In the genomic region with DNA sequence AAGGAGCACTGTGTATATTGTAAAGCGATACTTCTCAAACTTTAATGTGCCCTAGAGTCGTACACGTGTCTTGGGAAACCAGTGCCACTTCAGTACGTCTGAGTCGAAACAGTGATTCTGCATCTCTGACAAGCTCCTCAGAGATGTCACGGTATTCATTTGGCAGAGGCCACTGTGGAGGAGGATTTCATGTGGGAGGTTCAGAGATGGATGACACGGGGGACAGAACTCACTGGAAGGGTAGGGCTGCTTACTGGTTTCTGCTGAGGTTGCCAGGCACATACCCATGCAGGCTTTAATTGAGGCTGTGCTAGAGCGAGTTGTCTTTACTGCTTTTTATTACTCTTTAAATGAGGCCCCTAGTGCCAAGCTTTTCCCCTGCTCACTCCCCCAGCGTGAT, we compare ENCODE assay signal across 9 mouse cellular contexts.
DNase-seq lines count a peak whose midpoint lies in the region; ATAC-seq lines count a peak whose summit lies in the region.
"Had no signal": no experiment of that assay in that cellular context is flagged by ENCODE, and none has a peak within 500 bp of the region (broad histone marks: within the 10 kb centered on the region; RNA-seq: fewer than 3 reads in every experiment).

No protein-coding gene starts in this region.

- H3K4me2 ChIP-seq in kidney, embryonic 15.5 days = peak overlapping the region; percentile 49
- H3K4me2 ChIP-seq in neural tube, embryonic 13.5 days = peak overlapping the region; percentile 45

- H3K9me3 ChIP-seq in kidney, embryonic 15.5 days (replicated peaks) = no peaks in the 10 kb centered on the region
- H3K9me3 ChIP-seq in neural tube, embryonic 13.5 days = no peaks in the 10 kb centered on the region

- H3K36me3 ChIP-seq in kidney, embryonic 15.5 days = no peaks in the 10 kb centered on the region
- no peaks in the 10 kb centered on the region for H3K36me3 ChIP-seq in neural tube, embryonic 13.5 days

- 0 out of 2 replicates have a peak, but pooled peaks cover 11% of the 10 kb centered on the region for H3K4me1 ChIP-seq in kidney, embryonic 15.5 days
- H3K4me1 ChIP-seq in neural tube, embryonic 13.5 days (replicated peaks) = peaks cover 13% of the 10 kb centered on the region

- 21% methylated on average over 9 of the region's 9 CpGs for WGBS in kidney, embryonic 15.5 days
- 36% methylated on average over 9 of the region's 9 CpGs for WGBS in neural tube, embryonic 13.5 days

- ATAC-seq in kidney, embryonic 15.5 days (replicated peaks; ENCODE audit: low FRiP score) = peak; percentile 78
- peak; percentile 76 for ATAC-seq in neural tube, embryonic 13.5 days (ENCODE audit: low read depth)

- intact Hi-C loops in heart, postnatal 14 days (cut with DNase I) = no loop called here

- H3K27me3 ChIP-seq in kidney, embryonic 15.5 days = no peaks in the 10 kb centered on the region
- H3K27me3 ChIP-seq in neural tube, embryonic 13.5 days = no peaks in the 10 kb centered on the region

- H3K4me3 ChIP-seq in kidney, embryonic 15.5 days (replicated peaks) = no peak overlapping the region; the same call in 1 of the 2 replicates
- H3K4me3 ChIP-seq in neural tube, embryonic 13.5 days = peak overlapping the region; percentile 22
- H3K4me3 ChIP-seq: heart, adult 2 months had no signal

- H3K27ac ChIP-seq in kidney, embryonic 15.5 days = no peak overlapping the region
- peak overlapping the region; percentile 67; the same call in 1 of the 2 replicates for H3K27ac ChIP-seq in neural tube, embryonic 13.5 days (replicated peaks)
- H3K27ac ChIP-seq: heart, adult 2 months; macrophage had no signal

- H3K9ac ChIP-seq in kidney, embryonic 15.5 days = no peak overlapping the region
- no peak overlapping the region for H3K9ac ChIP-seq in neural tube, embryonic 13.5 days

- no peak for DNase-seq in kidney, postnatal 36 days
- DNase-seq in frontal cortex, adult 2 months (ENCODE audit: extremely low spot score in 1 of 2, low spot score in 1 of 2) = peak; percentile 72 to 79
- DNase-seq in layer of hippocampus, postnatal 14 days (ENCODE audit: low spot score in 2 of 2) = peak; percentile 25 to 30
- no peak for DNase-seq in heart, postnatal 14 days
- no peak for DNase-seq in cerebellum, postnatal 25 days
- DNase-seq: heart, adult 2 months had no signal

Comparison
In these comparisons a context has a peak if more than half of its experiments do, and no peak if none do; other contexts are left out.
1. DNase-seq: peak in frontal cortex, adult 2 months (2 of 2) and layer of hippocampus, postnatal 14 days (2 of 2); none in kidney, postnatal 36 days (0 of 2), heart, postnatal 14 days (0 of 2) and cerebellum, postnatal 25 days (0 of 2).